Mouse (Mus musculus): ENCODE data around the gene Trim40.

DNA sequence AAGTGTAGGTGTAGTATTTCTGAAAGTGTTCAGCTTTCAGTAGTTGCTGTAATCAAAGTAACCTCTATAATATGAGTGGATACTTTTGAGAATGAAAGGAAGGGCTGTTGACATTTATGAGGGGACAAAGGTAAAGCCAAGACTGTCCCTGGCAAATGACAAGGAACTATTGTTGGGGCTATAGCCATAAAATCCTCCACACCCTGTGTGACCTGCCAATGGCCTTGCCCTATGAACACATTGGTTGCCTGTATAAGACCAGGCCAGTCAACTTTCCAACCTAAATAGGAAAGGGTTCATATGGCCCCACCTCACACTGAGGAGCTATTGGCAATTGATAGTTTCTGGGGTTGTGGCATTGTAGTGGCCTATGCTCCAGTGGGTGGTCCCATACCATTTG is 7.1 kb upstream of the Trim40 start:
- TF ChIP-seq POLR2A (IDR thresholded peaks at IDR 0.05; ENCODE audit: low read depth, low read length), result no peak
- no peak for TF ChIP-seq CTCF (conservative IDR thresholded peaks at IDR 0.05; ENCODE audit: insufficient read depth, insufficient read length, low read depth, low read length)

Measured in kidney, adult 2 months (tissue).